Mouse (Mus musculus) forebrain, embryonic 13.5 days (tissue): ENCODE measurements around the gene Vamp5. TPM values are rescaled to one million over a fixed set of nuclear protein-coding genes. Genes with fewer than 3 reads are reported as not detected.

ENCODE experiments used
- ATAC-seq: fragments of 200-750 bp; cut with Nextera tagmentation; 2 replicates; pipeline ENCODE4 v1.8.0; 2017
- H3K27ac ChIP-seq: fragments of 300-500 bp; sonication (generic); 2 replicates; pipeline ENCODE4 v1.5.1; 2015; ENCODE audit warnings: inconsistent platforms, mild to moderate bottlenecking, moderate library complexity
- H3K27me3 ChIP-seq: fragments of 300-500 bp; sonication (generic); 2 replicates; pipeline ENCODE4 v1.6.1; 2015; ENCODE audit warnings: mild to moderate bottlenecking, inconsistent platforms
- H3K36me3 ChIP-seq: fragments of 300-500 bp; sonication (generic); 2 replicates; pipeline ENCODE4 v1.6.1; 2015; ENCODE audit warnings: mild to moderate bottlenecking, inconsistent platforms; ENCODE audit not compliant: poor library complexity, severe bottlenecking
- H3K4me1 ChIP-seq: fragments of 300-500 bp; sonication (generic); 2 replicates; pipeline ENCODE4 v1.6.1; 2015; ENCODE audit warnings: inconsistent platforms
- H3K4me2 ChIP-seq: fragments of 300-500 bp; sonication (generic); 2 replicates; pipeline ENCODE4 v1.6.1; 2015; ENCODE audit warnings: inconsistent platforms, mild to moderate bottlenecking, moderate library complexity
- H3K4me3 ChIP-seq: fragments of 300-500 bp; sonication (generic); 2 replicates; pipeline ENCODE4 v1.5.1; 2015; ENCODE audit warnings: mild to moderate bottlenecking, inconsistent platforms
- H3K9ac ChIP-seq: fragments of 300-500 bp; sonication (generic); 2 replicates; pipeline ENCODE4 v1.6.1; 2015; ENCODE audit warnings: mild to moderate bottlenecking, inconsistent platforms
- H3K9me3 ChIP-seq: fragments of 300-500 bp; sonication (generic); replicated peaks from 2 replicates; pipeline ENCODE4 v1.6.1; 2016; ENCODE audit warnings: inconsistent platforms
- WGBS: fragments of 180-500 bp; shearing (Covaris S2); methylation state at CpG from one replicate; pipeline ENCODE4 v1.1.7; 2015; 5-methylcytosine and 5-hydroxymethylcytosine counted together
- polyA plus RNA-seq: library from polyadenylated mRNA; unstranded; fragments of >200 nt; fragmentation: Nextera tagmentation; extraction: Ambion mirVana; gene quantifications from 2 replicates; pipeline ENCODE4 v1.2.1, GENCODE M21; 2015

Vamp5 gene
- polyA plus RNA-seq, 1 experiment from 2014 or later: 10.1 TPM

DNA sequence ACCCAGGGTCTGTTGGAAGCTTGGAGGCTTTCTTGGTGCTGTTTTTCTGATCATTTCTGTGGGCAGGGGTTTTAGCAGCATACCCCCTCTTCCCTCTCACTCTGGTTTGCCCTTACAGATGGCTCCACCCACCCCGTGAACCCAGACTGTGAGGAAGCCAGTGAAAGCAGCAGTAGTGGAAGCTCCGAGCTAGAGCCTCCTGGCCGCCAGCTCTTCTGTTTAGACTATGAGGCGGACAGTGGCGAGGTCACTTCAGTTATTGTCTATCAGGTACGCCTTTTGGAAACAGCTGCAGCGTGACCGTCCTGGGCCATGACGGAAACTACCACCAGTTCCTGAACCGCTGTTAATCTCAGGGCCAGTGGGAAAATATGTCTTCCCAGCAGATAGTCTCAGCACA is 31.9 kb downstream of the Vamp5 start:
- H3K36me3 ChIP-seq: peaks cover 26% of the 10 kb centered on the region
- H3K27me3 ChIP-seq: no peaks in the 10 kb centered on the region
- 0 out of 2 replicates have a peak overlapping the region, but pooled peaks have one; percentile 4 for H3K27ac ChIP-seq
- 83% methylated on average over 10 of the region's 10 CpGs for WGBS
- H3K4me1 ChIP-seq: peaks cover 51% of the 10 kb centered on the region
- ATAC-seq: no peak
- H3K4me3 ChIP-seq: peak overlapping the region; percentile 87
- H3K4me2 ChIP-seq: peak overlapping the region; percentile 89
- H3K9ac ChIP-seq: no peak overlapping the region
- no peaks in the 10 kb centered on the region for H3K9me3 ChIP-seq

DNA sequence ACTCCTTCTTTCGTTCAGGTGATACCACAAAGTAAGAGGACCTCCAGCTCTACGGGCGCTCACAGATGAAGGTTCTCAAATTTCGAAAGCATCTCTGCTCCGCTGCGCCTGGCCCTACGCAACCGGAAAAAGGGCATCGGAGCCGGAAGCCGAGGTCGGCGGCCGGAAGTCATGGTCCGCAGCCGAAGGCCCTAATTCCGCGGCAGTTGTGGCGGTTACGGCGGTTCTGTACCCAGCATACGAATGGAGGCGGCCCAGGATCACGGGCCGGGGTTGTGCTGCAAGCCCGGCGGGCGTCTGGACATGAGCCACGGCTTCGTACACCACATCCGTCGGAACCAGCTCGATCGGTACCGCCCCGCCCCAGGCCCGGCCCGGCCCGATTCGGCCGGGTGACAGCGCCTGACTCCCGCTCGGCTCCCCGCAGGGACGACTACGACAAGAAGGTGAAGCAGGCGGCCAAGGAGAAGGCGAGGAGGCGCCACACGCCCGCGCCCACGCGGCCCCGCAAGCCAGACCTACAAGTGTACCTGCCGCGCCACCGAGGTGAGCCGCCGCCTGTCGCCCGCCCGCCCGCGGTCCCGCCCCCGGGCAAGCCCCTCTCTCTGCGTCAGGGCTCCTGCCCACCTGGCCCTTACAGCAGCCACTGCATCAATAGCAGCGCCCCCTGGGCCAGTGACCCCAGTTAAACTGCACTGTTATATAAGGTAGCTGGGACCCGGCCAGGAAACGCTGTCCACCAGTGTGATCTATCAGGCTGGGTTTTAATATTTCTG is 32.9 kb downstream of the Vamp5 start, which contains the start of gene 0610030E20Rik:
Gene 0610030E20Rik, plus strand, starts transcription at position 152 of the 776 bp plus-strand sequence.
- H3K9ac ChIP-seq: peak within 1 kb of the TSS; percentile 96
- peaks cover 30% of the 10 kb centered on the region for H3K36me3 ChIP-seq
- under 1% methylated on average over 68 of the region's 72 CpGs for WGBS
- peak within 1 kb of the TSS; percentile 87 for H3K4me3 ChIP-seq
- no peaks in the 10 kb centered on the region for H3K9me3 ChIP-seq
- H3K4me1 ChIP-seq: peaks cover 55% of the 10 kb centered on the region
- no peaks in the 10 kb centered on the region for H3K27me3 ChIP-seq
- peak within 1 kb of the TSS; percentile 77 for H3K27ac ChIP-seq
- H3K4me2 ChIP-seq: peak within 1 kb of the TSS; percentile 89
- ATAC-seq: peak; percentile 72

DNA sequence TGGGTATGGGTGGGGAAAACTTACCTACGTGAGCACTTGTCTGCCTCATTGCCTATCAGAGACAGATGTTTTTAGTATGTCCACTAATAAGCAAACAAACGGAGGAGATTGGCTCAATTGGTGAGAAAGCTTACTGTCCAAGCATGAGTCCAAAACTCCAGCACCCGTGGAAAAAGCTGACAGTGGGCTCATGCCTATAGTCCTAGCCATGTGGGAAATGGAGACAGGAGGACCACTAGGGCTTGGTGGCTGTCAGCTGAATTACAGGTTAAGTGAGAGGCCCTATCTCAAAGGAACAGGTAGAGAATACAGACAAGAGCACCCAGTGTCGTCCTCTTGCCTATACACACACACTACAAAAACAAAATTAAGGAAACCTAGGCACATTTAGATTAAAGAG is 34.0 kb downstream of the Vamp5 start:
- Histone ChIP-seq H3K27ac (no peak overlapping the region), H3K9me3 (no peaks in the 10 kb centered on the region), H3K27me3 (no peaks in the 10 kb centered on the region), H3K4me1 (peaks cover 52% of the 10 kb centered on the region), H3K36me3 (peaks cover 31% of the 10 kb centered on the region), H3K4me2 (no peak overlapping the region; the same call in 1 of the 2 replicates), H3K4me3 (0 out of 2 replicates have a peak overlapping the region, but pooled peaks have one; percentile 87), H3K9ac (no peak overlapping the region)
- ATAC-seq: no peak
- WGBS: 81% methylated on average over 4 of the region's 4 CpGs

DNA sequence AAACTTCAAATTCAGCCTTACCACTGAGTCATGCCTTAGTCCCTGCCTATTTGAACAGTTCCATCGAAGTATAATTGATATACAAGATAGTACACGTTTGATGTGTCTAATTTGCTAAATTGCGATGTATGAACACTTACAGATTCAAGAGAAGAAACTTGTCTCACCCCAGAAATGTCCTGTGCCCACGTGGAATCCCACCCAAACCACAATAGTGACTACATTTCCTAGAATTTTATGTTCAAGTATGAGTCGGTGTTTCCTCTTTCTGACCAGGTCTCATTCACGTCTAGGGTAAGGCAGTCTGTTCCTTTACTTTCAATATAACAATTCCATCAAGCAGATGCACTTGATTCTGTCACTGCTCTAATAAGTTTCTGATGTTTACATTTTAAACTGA is 34.6 kb downstream of the Vamp5 start:
- Histone ChIP-seq H3K27ac (no peak overlapping the region), H3K27me3 (no peaks in the 10 kb centered on the region), H3K4me2 (peak overlapping the region; percentile 89), H3K9me3 (no peaks in the 10 kb centered on the region), H3K4me3 (peak overlapping the region; percentile 93), H3K36me3 (peaks cover 31% of the 10 kb centered on the region), H3K4me1 (peaks cover 51% of the 10 kb centered on the region), H3K9ac (no peak overlapping the region)
- ATAC-seq: no peak
- WGBS: 53% methylated on average over 6 of the region's 6 CpGs

DNA sequence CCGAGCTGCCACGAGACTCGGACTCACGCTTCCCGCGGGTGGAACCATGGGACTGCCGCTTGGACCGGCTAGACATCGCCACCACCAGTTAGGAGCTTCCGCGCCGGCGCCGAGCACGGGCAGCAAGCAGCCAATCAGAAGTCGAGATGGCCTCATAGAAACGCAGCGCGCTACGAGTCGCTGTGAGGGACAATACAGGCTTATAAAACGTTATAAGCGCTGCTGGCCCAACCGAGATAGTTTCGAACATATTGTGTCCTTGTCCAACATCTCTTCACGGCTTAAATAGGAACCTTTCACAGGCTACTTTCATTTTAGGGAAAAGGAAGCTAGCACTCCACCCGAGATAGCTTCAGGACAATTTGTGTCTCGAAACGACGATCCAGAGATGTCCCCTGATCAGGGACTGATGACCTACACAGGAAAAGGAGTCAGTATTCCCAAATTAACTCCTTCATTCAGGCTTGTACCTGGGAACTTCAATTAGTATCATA is 35.1 kb downstream of the Vamp5 start, which contains the start of gene Usp39:
Gene Usp39, minus strand, starts transcription at position 111 of the 494 bp plus-strand sequence.
- no peaks in the 10 kb centered on the region for H3K9me3 ChIP-seq
- H3K4me1 ChIP-seq: peaks cover 51% of the 10 kb centered on the region
- no peaks in the 10 kb centered on the region for H3K27me3 ChIP-seq
- H3K4me2 ChIP-seq: peak within 1 kb of the TSS; percentile 89
- ATAC-seq: peak; percentile 87
- WGBS: under 1% methylated on average over 30 of the region's 30 CpGs
- H3K4me3 ChIP-seq: peak within 1 kb of the TSS; percentile 93
- peak within 1 kb of the TSS; percentile 91 for H3K9ac ChIP-seq
- peaks cover 25% of the 10 kb centered on the region for H3K36me3 ChIP-seq
- no peak within 1 kb of the TSS; the same call in 1 of the 2 replicates for H3K27ac ChIP-seq

DNA sequence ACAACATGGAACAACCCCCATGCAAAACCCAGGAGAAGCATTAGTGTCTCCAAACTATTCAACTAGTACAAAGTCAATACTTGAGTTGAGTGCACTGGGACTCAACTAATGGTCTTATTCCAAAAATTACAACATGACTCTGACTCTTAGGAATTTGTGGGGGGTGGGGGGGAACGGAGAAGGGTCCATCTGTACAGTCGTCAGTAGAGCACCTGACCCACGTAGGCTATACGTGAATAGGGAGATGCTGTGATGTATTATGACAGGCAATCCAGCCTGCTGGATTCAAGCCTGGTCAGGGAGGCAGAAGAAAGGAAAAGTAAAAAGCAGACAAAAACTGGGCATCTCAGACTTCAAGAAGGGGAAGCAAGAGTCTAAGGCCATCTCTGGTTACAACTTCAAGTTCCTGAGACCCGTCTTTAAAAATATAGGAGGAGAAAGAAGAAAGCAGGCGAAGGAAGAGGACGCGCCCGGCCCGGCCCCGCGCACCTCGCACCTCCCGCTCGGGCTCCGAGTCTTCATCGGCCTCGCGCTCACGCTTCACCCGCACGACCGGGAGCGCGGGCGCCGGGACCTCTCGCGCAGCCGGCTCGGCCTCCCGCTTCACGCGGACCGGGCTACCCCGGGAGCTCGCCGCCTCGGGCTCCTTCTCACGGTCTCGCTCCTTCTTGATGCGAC is 35.7 kb downstream of the Vamp5 start:
- Histone ChIP-seq H3K27me3 (no peaks in the 10 kb centered on the region), H3K36me3 (peaks cover 24% of the 10 kb centered on the region), H3K27ac (no peak overlapping the region; the same call in 1 of the 2 replicates), H3K4me1 (peaks cover 49% of the 10 kb centered on the region), H3K4me3 (peak overlapping the region; percentile 93), H3K9ac (peak overlapping the region; percentile 91), H3K4me2 (peak overlapping the region; percentile 89), H3K9me3 (no peaks in the 10 kb centered on the region)
- ATAC-seq: no peak; the same call in none of the 2 replicates
- WGBS: under 1% methylated on average over 42 of the region's 42 CpGs

DNA sequence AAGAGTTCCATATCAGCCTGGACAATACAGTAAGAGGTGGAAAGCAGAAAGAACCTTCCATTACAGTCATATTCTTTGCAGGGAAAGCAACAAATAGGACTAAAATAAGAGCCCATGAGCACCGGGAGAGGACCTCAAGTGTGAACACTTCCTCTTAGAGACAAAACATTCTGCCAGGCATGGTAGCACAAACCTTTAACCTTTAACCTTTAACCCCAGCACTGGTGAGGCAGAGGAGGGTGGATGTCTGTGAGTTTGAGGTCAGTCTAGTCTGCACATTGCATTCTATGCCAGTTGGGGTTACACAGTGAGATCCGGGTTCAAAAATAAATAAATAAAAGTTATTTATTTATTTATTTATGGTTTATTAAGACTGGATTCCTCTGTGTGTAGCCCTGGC is 39.8 kb downstream of the Vamp5 start:
- Histone ChIP-seq H3K4me3 (no peak overlapping the region), H3K4me1 (peaks cover 18% of the 10 kb centered on the region), H3K27ac (no peak overlapping the region), H3K4me2 (no peak overlapping the region), H3K36me3 (peaks cover 54% of the 10 kb centered on the region), H3K9me3 (no peaks in the 10 kb centered on the region), H3K27me3 (no peaks in the 10 kb centered on the region), H3K9ac (no peak overlapping the region)
- no peak for ATAC-seq
- 85% methylated on average over 2 of the region's 2 CpGs for WGBS

DNA sequence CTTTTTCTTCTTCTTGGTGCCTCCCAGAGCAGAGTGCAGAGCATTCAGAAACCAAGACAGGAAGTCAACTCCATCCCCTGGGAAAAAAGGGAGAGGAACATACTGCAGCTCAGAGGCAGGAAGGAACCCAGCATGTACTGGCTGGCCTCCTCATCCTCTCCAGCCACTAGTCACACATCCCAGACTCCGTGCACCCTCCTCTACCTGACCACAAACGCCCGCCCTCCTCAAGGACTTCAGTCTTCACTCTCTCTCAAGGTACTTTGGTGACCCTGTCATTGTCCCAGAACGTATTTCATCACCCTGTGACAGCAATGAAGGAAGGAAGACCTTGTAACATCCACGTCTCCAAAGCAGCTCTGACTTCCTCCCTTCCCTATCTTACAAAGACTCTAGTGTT is 47.2 kb downstream of the Vamp5 start:
- 91% methylated on average over 5 of the region's 5 CpGs for WGBS
- peaks cover 97% of the 10 kb centered on the region for H3K36me3 ChIP-seq

DNA sequence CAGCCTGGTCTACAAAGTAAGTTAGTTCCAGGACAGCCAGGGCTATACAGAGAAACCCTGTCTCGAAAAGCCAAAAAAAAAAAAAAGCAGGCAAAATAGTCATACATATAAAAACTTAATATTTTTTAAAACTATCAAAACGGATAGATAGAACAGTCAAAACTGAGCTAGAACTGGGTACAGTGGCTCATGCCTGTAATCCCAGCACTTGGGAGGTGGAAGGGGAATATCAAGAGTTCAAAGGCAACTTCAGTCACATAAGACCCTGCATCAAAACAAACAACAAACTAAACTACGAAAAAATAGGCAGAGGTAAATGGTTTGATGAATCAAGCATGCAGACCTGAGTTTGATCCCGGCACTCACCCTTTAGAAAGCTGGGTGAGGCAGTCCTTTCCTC is 50.1 kb downstream of the Vamp5 start:
- H3K4me3 ChIP-seq: no peak overlapping the region
- no peaks in the 10 kb centered on the region for H3K27me3 ChIP-seq
- WGBS: 92% methylated on average over 4 of the region's 4 CpGs
- H3K9me3 ChIP-seq: no peaks in the 10 kb centered on the region
- H3K4me1 ChIP-seq: no peaks in the 10 kb centered on the region
- H3K9ac ChIP-seq: no peak overlapping the region
- no peak overlapping the region for H3K27ac ChIP-seq
- ATAC-seq: no peak
- no peak overlapping the region for H3K4me2 ChIP-seq
- H3K36me3 ChIP-seq: peaks cover 97% of the 10 kb centered on the region

More for the DNA sequence above, 47.2 kb downstream of the Vamp5 start:
- Histone ChIP-seq H3K4me2 (no peak overlapping the region), H3K27ac (no peak overlapping the region), H3K9me3 (no peaks in the 10 kb centered on the region), H3K27me3 (no peaks in the 10 kb centered on the region), H3K4me1 (no peaks in the 10 kb centered on the region), H3K9ac (no peak overlapping the region), H3K4me3 (no peak overlapping the region)
- ATAC-seq: no peak

DNA sequence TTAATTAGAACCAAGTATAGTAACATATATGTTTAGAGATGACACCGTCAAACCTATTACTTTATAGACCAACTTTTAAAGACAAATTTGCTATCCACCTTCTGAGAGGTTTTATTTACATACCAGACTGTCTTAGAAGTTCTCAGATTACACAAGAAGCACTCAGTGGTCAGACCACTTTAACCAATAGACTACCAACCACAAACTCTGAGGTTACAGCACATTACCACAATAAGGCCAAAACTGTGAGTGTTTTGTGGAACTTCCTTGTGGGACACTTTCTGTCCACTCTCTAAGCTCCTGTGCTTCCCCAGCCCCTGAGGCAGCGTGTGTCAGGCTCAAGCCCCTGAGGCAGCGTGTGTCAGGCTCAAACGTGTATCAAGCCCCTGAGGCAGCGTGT is 51.2 kb downstream of the Vamp5 start:
- Histone ChIP-seq H3K27ac (no peak overlapping the region), H3K4me3 (no peak overlapping the region), H3K27me3 (no peaks in the 10 kb centered on the region), H3K36me3 (peaks cover 94% of the 10 kb centered on the region), H3K4me2 (no peak overlapping the region), H3K4me1 (no peaks in the 10 kb centered on the region), H3K9ac (no peak overlapping the region), H3K9me3 (no peaks in the 10 kb centered on the region)
- 93% methylated on average over 5 of the region's 5 CpGs for WGBS
- no peak for ATAC-seq

DNA sequence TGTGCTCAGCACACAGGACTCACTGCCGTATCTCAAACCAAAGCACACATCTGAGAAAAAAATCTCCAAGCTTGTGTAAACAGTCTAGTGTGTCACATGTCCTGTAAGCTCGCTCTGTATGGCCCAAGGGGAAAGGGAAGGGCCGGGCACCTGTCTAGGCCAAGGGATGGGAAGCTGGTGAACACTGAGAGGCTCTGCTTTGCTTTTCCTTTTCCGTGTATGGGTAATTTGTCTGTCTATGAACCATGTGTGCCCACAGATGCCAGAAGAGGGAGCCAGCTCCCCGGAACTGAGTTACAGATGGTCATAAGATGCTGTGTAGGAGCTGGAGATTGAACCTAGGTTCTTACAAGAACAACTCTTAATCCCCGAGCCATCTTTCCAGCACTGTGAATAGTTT is 54.0 kb downstream of the Vamp5 start:
- ATAC-seq: no peak
- no peaks in the 10 kb centered on the region for H3K4me1 ChIP-seq
- no peaks in the 10 kb centered on the region for H3K27me3 ChIP-seq
- no peak overlapping the region for H3K4me2 ChIP-seq
- H3K9me3 ChIP-seq: no peaks in the 10 kb centered on the region
- H3K4me3 ChIP-seq: no peak overlapping the region
- WGBS: 84% methylated on average over 6 of the region's 6 CpGs
- no peak overlapping the region for H3K27ac ChIP-seq
- no peak overlapping the region for H3K9ac ChIP-seq
- H3K36me3 ChIP-seq: peaks cover 93% of the 10 kb centered on the region
